Mouse (Mus musculus) spleen, adult 2 months (tissue): ENCODE data around the gene Mettl7a2. TPM values are rescaled to one million over a fixed set of nuclear protein-coding genes. Genes with fewer than 3 reads are reported as not detected.
"Not testable (repeated sequence)": the region's sequence is repeated elsewhere in the genome, so short reads cannot be mapped to it uniquely, and the experiment has no call there.

Experiments
- DNase-seq, 2 experiments: peaks; one replicate each; pipeline versions ENCODE4 v3.0.0 to v3.0.0-alpha.2; 2012 to 2021; ENCODE audit warnings: low spot score in 2 of 2, low read depth in 1 of 2
- H3K27ac ChIP-seq: fragments of 200-500 bp; 2 replicates; pipeline ENCODE4 v1.5.1; 2012; ENCODE audit warnings: low read length, inconsistent platforms; ENCODE audit not compliant: insufficient read depth
- H3K27me3 ChIP-seq: fragments of 200-500 bp; 2 replicates; pipeline ENCODE4 v1.6.1; 2012; ENCODE audit warnings: mild to moderate bottlenecking, moderate library complexity, low read length, inconsistent platforms; ENCODE audit not compliant: control insufficient read depth, insufficient read depth
- H3K36me3 ChIP-seq: fragments of 200-500 bp; 2 replicates; pipeline ENCODE4 v1.6.1; 2012; ENCODE audit warnings: mild to moderate bottlenecking, low read length, inconsistent platforms; ENCODE audit not compliant: control insufficient read depth, insufficient read depth
- H3K4me1 ChIP-seq: fragments of 200-500 bp; 2 replicates; pipeline ENCODE4 v1.6.1; 2011; ENCODE audit warnings: inconsistent platforms; ENCODE audit not compliant: control insufficient read depth, insufficient read depth, insufficient read length
- H3K4me3 ChIP-seq: fragments of 200-500 bp; 2 replicates; pipeline ENCODE4 v1.5.1; 2011; ENCODE audit warnings: mild to moderate bottlenecking, inconsistent platforms; ENCODE audit not compliant: insufficient read depth, insufficient read length; ENCODE audit errors: extremely low read depth
- CTCF ChIP-seq: fragments of 200-500 bp; IDR thresholded peaks from 2 replicates; pipeline ENCODE4 v1.5.1; 2011; ENCODE audit warnings: mild to moderate bottlenecking, inconsistent platforms; ENCODE audit not compliant: insufficient read depth, insufficient read length, insufficient replicate concordance; ENCODE audit errors: extremely low read depth
- POLR2A ChIP-seq: fragments of 200-500 bp; IDR thresholded peaks from 2 replicates; pipeline ENCODE4 v1.6.1; 2011; ENCODE audit warnings: low read depth, low read length, inconsistent platforms
- WGBS: fragments of 180-500 bp; shearing (Covaris S2); methylation state at CpG from one replicate; pipeline ENCODE4 v1.1.7; 2018; 5-methylcytosine and 5-hydroxymethylcytosine counted together
- polyA plus RNA-seq: library from polyadenylated mRNA; depleted of rRNA; stranded (reverse); fragments of >200 nt; gene quantifications from 2 replicates; pipeline ENCODE4 v1.2.3, GENCODE M21; 2012

Gene Mettl7a2
- polyA plus RNA-seq, 1 experiment, result not detected

DNA sequence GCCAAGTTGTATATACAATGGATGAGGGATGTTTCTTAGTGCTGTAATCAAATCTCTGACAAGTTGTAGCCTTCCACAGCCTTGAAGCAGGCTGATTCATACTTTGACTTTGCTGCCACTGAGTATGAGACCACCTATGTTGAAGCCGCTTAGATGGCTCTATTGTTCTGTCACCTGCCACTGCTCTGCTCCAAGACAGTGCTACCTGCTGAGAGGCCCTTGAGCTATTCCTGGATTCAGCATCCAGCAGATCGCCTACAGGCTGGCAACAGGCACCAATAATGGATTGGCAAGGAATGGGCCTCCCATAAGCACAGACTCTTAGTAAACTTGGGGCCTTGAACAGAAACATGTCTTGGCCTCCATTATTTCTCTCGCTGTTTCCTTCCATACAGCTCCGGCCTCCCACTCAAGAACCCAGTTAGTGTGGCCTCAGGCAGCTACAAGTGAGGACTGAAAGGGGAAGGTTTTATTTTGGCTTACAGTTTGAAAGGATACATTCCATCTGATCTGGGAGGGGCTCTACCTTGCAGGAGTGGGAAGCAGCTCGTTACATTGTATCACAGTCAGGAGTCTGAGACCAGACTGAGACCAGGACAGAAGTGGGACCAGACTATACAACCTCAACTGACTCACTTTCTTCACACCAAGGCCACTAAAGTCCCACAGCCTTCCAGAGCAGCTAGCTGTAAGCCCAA is 38.4 kb upstream of the Mettl7a2 start:
- Histone ChIP-seq H3K27me3 (no peaks in the 10 kb centered on the region), H3K4me1 (peaks cover 4% of the 10 kb centered on the region; the same call in 1 of the 2 replicates), H3K36me3 (no peaks in the 10 kb centered on the region; the same call in 1 of the 2 replicates), H3K4me3 (no peak overlapping the region), H3K27ac (no peak overlapping the region)
- 96% methylated on average over 5 of the region's 5 CpGs for WGBS
- TF ChIP-seq POLR2A, result no peak
- no peak for TF ChIP-seq CTCF
- no peak for DNase-seq

GRCm38 (mm10) chr15:100318014-100318671 is 34.9 kb upstream of the Mettl7a2 start:
- H3K4me1 ChIP-seq, H3K36me3 ChIP-seq, H3K27me3 ChIP-seq, H3K4me3 ChIP-seq, H3K27ac ChIP-seq, DNase-seq: not testable (repeated sequence)
- 63% methylated on average over 4 of the region's 4 CpGs for WGBS

GRCm38 (mm10) chr15:100319884-100320283 is 33.1 kb upstream of the Mettl7a2 start:
- Histone ChIP-seq H3K27me3 (no peaks in the 10 kb centered on the region), H3K4me1 (no peaks in the 10 kb centered on the region), H3K4me3 (no peak overlapping the region), H3K27ac (no peak overlapping the region), H3K36me3 (no peaks in the 10 kb centered on the region)
- no peak for DNase-seq
- TF ChIP-seq CTCF (no peak), POLR2A (no peak)
- 82% methylated on average over 1 of the region's 1 CpGs for WGBS

- Histone ChIP-seq H3K4me1 (no peaks in the 10 kb centered on the region), H3K4me3 (no peak overlapping the region), H3K27me3 (no peaks in the 10 kb centered on the region), H3K36me3 (no peaks in the 10 kb centered on the region), H3K27ac (no peak overlapping the region)
- DNase-seq, result no peak
- no peak for TF ChIP-seq POLR2A
- no peak for TF ChIP-seq CTCF
- 72% methylated on average over 9 of the region's 9 CpGs for WGBS
Measured at GRCm38 (mm10) chr15:100320295-100320905, 32.6 kb upstream of the Mettl7a2 start.

- Histone ChIP-seq H3K27me3 (no peaks in the 10 kb centered on the region), H3K36me3 (no peaks in the 10 kb centered on the region), H3K4me3 (no peak overlapping the region), H3K27ac (no peak overlapping the region), H3K4me1 (no peaks in the 10 kb centered on the region)
- TF ChIP-seq CTCF, result peak; percentile 9; the same call in 1 of the 2 replicates
- TF ChIP-seq POLR2A, result no peak
- 56% methylated on average over 5 of the region's 5 CpGs for WGBS
- no peak for DNase-seq
Measured at GRCm38 (mm10) chr15:100321134-100321533, 31.9 kb upstream of the Mettl7a2 start.

DNA sequence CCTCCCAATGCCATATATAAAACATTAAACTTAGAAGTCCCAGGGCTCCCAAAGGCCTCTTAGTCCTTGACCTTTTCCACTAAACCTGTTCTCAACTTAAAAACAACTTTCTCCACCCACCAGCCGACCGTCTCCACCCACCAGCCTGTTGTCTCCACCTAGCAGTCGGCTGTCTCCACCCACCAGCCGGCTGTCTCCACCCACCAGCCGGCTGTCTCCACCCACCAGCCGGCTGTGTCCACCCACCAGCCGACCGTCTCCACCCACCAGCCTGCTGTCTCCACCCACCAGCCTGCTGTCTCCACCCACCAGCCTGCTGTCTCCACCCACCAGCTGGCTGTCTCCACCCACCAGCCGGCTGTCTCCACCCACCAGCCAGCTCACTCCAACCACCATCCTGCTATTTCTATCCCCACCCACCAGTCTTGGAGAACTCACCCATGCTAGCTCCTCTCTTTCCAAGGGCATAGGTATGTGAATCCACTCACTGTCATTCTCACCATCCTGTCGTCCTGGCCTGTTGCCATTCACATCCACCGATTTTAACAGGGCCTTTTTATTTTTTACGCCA is 28.9 kb upstream of the Mettl7a2 start:
- H3K4me3 ChIP-seq, result no peak overlapping the region
- no peak overlapping the region for H3K27ac ChIP-seq
- no peaks in the 10 kb centered on the region for H3K4me1 ChIP-seq
- DNase-seq, result no peak
- 89% methylated on average over 12 of the region's 12 CpGs for WGBS
- H3K36me3 ChIP-seq, result no peaks in the 10 kb centered on the region
- H3K27me3 ChIP-seq, result no peaks in the 10 kb centered on the region
- TF ChIP-seq POLR2A (no peak), CTCF (no peak)
